Mouse (Mus musculus) MEL (cell line): ENCODE measurements at regions not wholly inside any gene's neighbourhood (a gene's known extent, or its start where the extent isn't known, plus 50 kb on each side); places are given as distances from the start of the nearest gene placed in this dataset.

ENCODE experiments used
- DNase-seq: peaks from one replicate; pipeline ENCODE4 v3.0.0; 2011; ENCODE audit warnings: low read depth, low spot score
- H3K27ac ChIP-seq: 2 replicates; pipeline ENCODE4 v1.5.1; 2012; ENCODE audit warnings: low read depth, mild to moderate bottlenecking, control low read depth, low read length, moderate library complexity; ENCODE audit not compliant: control insufficient read depth
- H3K27me3 ChIP-seq, 2 experiments: fragments of 150-350 bp in 1 of 2; sonication (generic) in 1 of 2; 2 replicates each; pipeline ENCODE4 v1.6.1; 2012; ENCODE audit warnings: low read length in 2 of 2, mild to moderate bottlenecking in 2 of 2, improper control_type of control experiment in 1 of 2, moderate library complexity in 1 of 2; ENCODE audit not compliant: insufficient read depth in 2 of 2, control insufficient read depth in 1 of 2
- H3K36me3 ChIP-seq, 2 experiments: 2 replicates each; pipeline ENCODE4 v1.6.1; 2012 to 2014; ENCODE audit warnings: low read length in 2 of 2, improper control_type of control experiment in 1 of 2, inconsistent platforms in 1 of 2, mild to moderate bottlenecking in 1 of 2; ENCODE audit not compliant: insufficient read depth in 2 of 2, control insufficient read depth in 1 of 2
- H3K4me1 ChIP-seq, 2 experiments: fragments of 150-350 bp in 1 of 2; sonication (generic) in 1 of 2; 2 replicates each; pipeline ENCODE4 v1.6.1; 2012; ENCODE audit warnings: low read length in 2 of 2, improper control_type of control experiment in 1 of 2, mild to moderate bottlenecking in 1 of 2; ENCODE audit not compliant: insufficient read depth in 2 of 2, control insufficient read depth in 1 of 2
- H3K4me3 ChIP-seq, 2 experiments: fragments of 150-350 bp in 1 of 2; sonication (generic) in 1 of 2; 2 replicates each; pipeline ENCODE4 v1.5.1; 2012; ENCODE audit warnings: low read depth in 2 of 2, low read length in 2 of 2, mild to moderate bottlenecking in 2 of 2, moderate library complexity in 2 of 2, control low read depth in 1 of 2, improper control_type of control experiment in 1 of 2; ENCODE audit not compliant: control insufficient read depth in 1 of 2, insufficient read depth in 1 of 2
- H3K79me2 ChIP-seq: 2 replicates; pipeline ENCODE4 v1.6.1; 2012; ENCODE audit warnings: mild to moderate bottlenecking, low read length, moderate library complexity; ENCODE audit not compliant: control insufficient read depth, poor library complexity, insufficient read depth
- H3K9ac ChIP-seq: 2 replicates; pipeline ENCODE4 v1.6.1; 2012; ENCODE audit warnings: low read depth, mild to moderate bottlenecking, control low read depth, low read length, moderate library complexity; ENCODE audit not compliant: control insufficient read depth, poor library complexity, severe bottlenecking
- H3K9me3 ChIP-seq: fragments of 150-350 bp; sonication (generic); replicated peaks from 2 replicates; pipeline ENCODE4 v1.6.1; 2012; ENCODE audit warnings: mild to moderate bottlenecking, low read length, improper control_type of control experiment, moderate library complexity; ENCODE audit not compliant: insufficient read depth
- CHD1 ChIP-seq: IDR thresholded peaks from 2 replicates; pipeline ENCODE4 v1.6.1; 2012; ENCODE audit warnings: low read depth, mild to moderate bottlenecking, inconsistent platforms, low read length, improper control_type of control experiment
- ETS1 ChIP-seq: IDR thresholded peaks from 2 replicates; pipeline ENCODE4 v1.6.1; 2012; ENCODE audit warnings: low read depth, mild to moderate bottlenecking, inconsistent platforms, low read length, improper control_type of control experiment, moderate library complexity
- GABPA ChIP-seq: IDR thresholded peaks from 2 replicates; pipeline ENCODE4 v1.6.1; 2012; ENCODE audit warnings: low read depth, mild to moderate bottlenecking, inconsistent platforms, low read length, improper control_type of control experiment, moderate library complexity
- GATA1 ChIP-seq: IDR thresholded peaks from 2 replicates; pipeline ENCODE4 v1.6.1; 2011; ENCODE audit warnings: low read depth, low read length, improper control_type of control experiment
- HCFC1 ChIP-seq: IDR thresholded peaks from 2 replicates; pipeline ENCODE4 v1.6.1; 2012; ENCODE audit warnings: low read depth, mild to moderate bottlenecking, inconsistent platforms, low read length, improper control_type of control experiment, moderate library complexity
- JUND ChIP-seq: IDR thresholded peaks from 2 replicates; pipeline ENCODE4 v1.6.1; 2011; ENCODE audit warnings: low read depth, mild to moderate bottlenecking, improper control_type of control experiment, low read length
- MAX ChIP-seq: IDR thresholded peaks from 2 replicates; pipeline ENCODE4 v1.6.1; 2011; ENCODE audit warnings: low read length, improper control_type of control experiment
- MEF2A ChIP-seq: IDR thresholded peaks from 2 replicates; pipeline ENCODE4 v1.6.1; 2014; ENCODE audit warnings: low read depth, mild to moderate bottlenecking, inconsistent platforms, low read length, improper control_type of control experiment; ENCODE audit not compliant: poor library complexity, insufficient replicate concordance, severe bottlenecking; ENCODE audit errors: extremely low read depth
- MYB ChIP-seq: IDR thresholded peaks from 2 replicates; pipeline ENCODE4 v1.6.1; 2011; ENCODE audit warnings: mild to moderate bottlenecking, low read depth, low read length, improper control_type of control experiment
- MYC ChIP-seq: IDR thresholded peaks from 2 replicates; pipeline ENCODE4 v1.6.1; 2011; ENCODE audit warnings: low read depth, mild to moderate bottlenecking, low read length, improper control_type of control experiment, moderate library complexity
- POLR2A ChIP-seq, 2 experiments: IDR thresholded peaks; 2 replicates each; pipeline ENCODE4 v1.6.1; 2011 to 2012; ENCODE audit warnings: low read length in 2 of 2, mild to moderate bottlenecking in 2 of 2, control low read depth in 1 of 2, improper control_type of control experiment in 1 of 2, low read depth in 1 of 2, moderate library complexity in 1 of 2; ENCODE audit not compliant: control insufficient read depth in 1 of 2, insufficient read depth in 1 of 2, poor library complexity in 1 of 2
- RCOR1 ChIP-seq: IDR thresholded peaks from 2 replicates; pipeline ENCODE4 v1.6.1; 2012; ENCODE audit warnings: low read depth, mild to moderate bottlenecking, inconsistent platforms, low read length, improper control_type of control experiment
- TAL1 ChIP-seq: IDR thresholded peaks from 2 replicates; pipeline ENCODE4 v1.6.1; 2012; ENCODE audit warnings: mild to moderate bottlenecking, inconsistent platforms, low read length, moderate library complexity, mixed read lengths
- TBP ChIP-seq: IDR thresholded peaks from 2 replicates; pipeline ENCODE4 v1.8.0; 2011; ENCODE audit warnings: low read depth, low read length, improper control_type of control experiment
- USF1 ChIP-seq: IDR thresholded peaks from 2 replicates; pipeline ENCODE4 v1.6.1; 2014; ENCODE audit warnings: low read depth, mild to moderate bottlenecking, inconsistent platforms, low read length, improper control_type of control experiment, moderate library complexity
- ZC3H11A ChIP-seq: IDR thresholded peaks from 2 replicates; pipeline ENCODE4 v1.6.1; 2012; ENCODE audit warnings: low read depth, mild to moderate bottlenecking, inconsistent platforms, low read length, improper control_type of control experiment
- ZMIZ1 ChIP-seq: IDR thresholded peaks from 2 replicates; pipeline ENCODE4 v1.6.1; 2012; ENCODE audit warnings: low read depth, mild to moderate bottlenecking, inconsistent platforms, low read length, improper control_type of control experiment, moderate library complexity
- ZNF384 ChIP-seq: IDR thresholded peaks from 2 replicates; pipeline ENCODE4 v1.6.1; 2012; ENCODE audit warnings: low read depth, mild to moderate bottlenecking, inconsistent platforms, low read length, improper control_type of control experiment

DNA sequence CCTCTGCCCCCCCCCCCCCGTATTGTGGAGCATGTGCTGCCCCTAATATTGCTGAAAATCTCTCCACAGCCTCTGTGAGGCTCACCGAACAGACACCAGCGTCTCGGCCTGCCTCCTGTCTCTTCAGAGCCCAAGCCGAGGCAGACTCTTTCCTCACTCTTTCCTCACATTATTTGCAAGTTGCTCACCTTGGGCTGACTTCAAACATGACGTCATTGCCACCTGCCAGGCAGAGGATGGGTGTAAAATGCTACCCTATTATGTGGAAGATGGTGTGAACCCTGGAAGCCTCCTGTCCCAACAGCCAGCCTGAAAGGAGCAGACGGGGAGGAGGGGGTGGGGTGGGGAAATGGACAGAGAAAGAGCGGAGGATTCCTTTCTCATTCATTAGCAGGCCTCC is 259.3 kb downstream of the Sox11 start:
- H3K4me1 ChIP-seq = no peaks in the 10 kb centered on the region
- no peaks in the 10 kb centered on the region for H3K79me2 ChIP-seq
- no peak overlapping the region for H3K9ac ChIP-seq
- no peaks in the 10 kb centered on the region for H3K9me3 ChIP-seq
- no peak for DNase-seq
- no peaks in the 10 kb centered on the region for H3K36me3 ChIP-seq
- TF ChIP-seq ZMIZ1 (no peak), MEF2A (no peak), MYB (no peak), ZC3H11A (no peak), RCOR1 (no peak)
- no peaks in the 10 kb centered on the region for H3K27me3 ChIP-seq
- no peak overlapping the region for H3K27ac ChIP-seq
- no peak overlapping the region for H3K4me3 ChIP-seq

DNA sequence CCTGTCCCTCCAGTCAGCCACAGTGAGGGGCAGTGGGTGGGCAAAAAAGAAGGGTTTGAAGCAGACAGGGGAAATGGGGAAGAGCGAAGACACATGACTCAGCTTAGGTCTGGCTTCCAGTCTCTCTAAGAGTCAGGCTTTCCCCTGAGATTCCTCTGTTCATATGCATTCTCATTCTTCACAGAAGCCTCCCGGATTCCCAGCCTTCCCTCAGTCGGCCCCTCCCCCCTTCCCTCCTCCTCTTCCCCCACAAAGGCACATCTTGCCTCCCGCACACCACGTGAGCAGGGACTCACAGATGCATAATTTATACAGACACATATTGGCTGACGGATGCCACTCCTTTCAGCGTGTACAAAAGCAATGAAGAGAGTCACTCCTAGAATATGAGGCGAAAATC is 259.8 kb downstream of the Sox11 start:
- no peak for DNase-seq
- H3K4me3 ChIP-seq = no peak overlapping the region
- no peak for TF ChIP-seq TBP
- TF ChIP-seq ZNF384 = no peak
- no peak for TF ChIP-seq MYC
- TF ChIP-seq GATA1 = no peak
- no peak for TF ChIP-seq TAL1
- no peak for TF ChIP-seq ETS1
- TF ChIP-seq GABPA = no peak
- TF ChIP-seq MAX = no peak
- TF ChIP-seq USF1 = no peak
- no peak for TF ChIP-seq POLR2A (IDR thresholded peaks at IDR 0.05; ENCODE audit: control insufficient read depth in 1 of 2, insufficient read depth in 1 of 2, low read depth in 1 of 2, low read length in 2 of 2, poor library complexity in 1 of 2)
- TF ChIP-seq CHD1 = no peak
- TF ChIP-seq HCFC1 = no peak
- TF ChIP-seq MYB = no peak
- TF ChIP-seq JUND = no peak
- H3K36me3 ChIP-seq = no peaks in the 10 kb centered on the region
- H3K9me3 ChIP-seq = no peaks in the 10 kb centered on the region
- H3K4me1 ChIP-seq = no peaks in the 10 kb centered on the region
- no peaks in the 10 kb centered on the region for H3K79me2 ChIP-seq
- no peak overlapping the region for H3K9ac ChIP-seq
- no peak overlapping the region for H3K27ac ChIP-seq
- H3K27me3 ChIP-seq = no peaks in the 10 kb centered on the region
